Mouse (Mus musculus): ENCODE measurements around the gene Msh3.

- TF ChIP-seq POLR2A (IDR thresholded peaks at IDR 0.05; ENCODE audit: borderline replicate concordance, control insufficient read depth, low read depth, low read length) (no peak), CTCF (IDR thresholded peaks at IDR 0.05; ENCODE audit: control insufficient read depth, insufficient read depth, low read length) (no peak)
Observed at GRCm38 (mm10) chr13:92355272-92355643, 455 bp upstream of the Msh3 start.

Data from bone marrow, adult 2 months (tissue).